Mouse (Mus musculus) adrenal gland, adult 10 weeks (tissue): ENCODE results near the gene Ppp1r12c. TPM values are rescaled to one million over a fixed set of nuclear protein-coding genes. Genes with fewer than 3 reads are reported as not detected.

Experiments used
- polyA plus RNA-seq: library from polyadenylated mRNA; stranded (reverse); fragments of 350-450 nt; fragmentation: Illumina TruSeq; extraction: RNeasy Lipid Tissue Mini Kit (QIAGEN cat#74804); gene quantifications from one replicate; pipeline ENCODE4 v1.2.3, GENCODE M21; 2014; ENCODE audit warnings: low read depth, low replicate concordance

Gene Ppp1r12c
- 9.2 TPM for polyA plus RNA-seq

DNA sequence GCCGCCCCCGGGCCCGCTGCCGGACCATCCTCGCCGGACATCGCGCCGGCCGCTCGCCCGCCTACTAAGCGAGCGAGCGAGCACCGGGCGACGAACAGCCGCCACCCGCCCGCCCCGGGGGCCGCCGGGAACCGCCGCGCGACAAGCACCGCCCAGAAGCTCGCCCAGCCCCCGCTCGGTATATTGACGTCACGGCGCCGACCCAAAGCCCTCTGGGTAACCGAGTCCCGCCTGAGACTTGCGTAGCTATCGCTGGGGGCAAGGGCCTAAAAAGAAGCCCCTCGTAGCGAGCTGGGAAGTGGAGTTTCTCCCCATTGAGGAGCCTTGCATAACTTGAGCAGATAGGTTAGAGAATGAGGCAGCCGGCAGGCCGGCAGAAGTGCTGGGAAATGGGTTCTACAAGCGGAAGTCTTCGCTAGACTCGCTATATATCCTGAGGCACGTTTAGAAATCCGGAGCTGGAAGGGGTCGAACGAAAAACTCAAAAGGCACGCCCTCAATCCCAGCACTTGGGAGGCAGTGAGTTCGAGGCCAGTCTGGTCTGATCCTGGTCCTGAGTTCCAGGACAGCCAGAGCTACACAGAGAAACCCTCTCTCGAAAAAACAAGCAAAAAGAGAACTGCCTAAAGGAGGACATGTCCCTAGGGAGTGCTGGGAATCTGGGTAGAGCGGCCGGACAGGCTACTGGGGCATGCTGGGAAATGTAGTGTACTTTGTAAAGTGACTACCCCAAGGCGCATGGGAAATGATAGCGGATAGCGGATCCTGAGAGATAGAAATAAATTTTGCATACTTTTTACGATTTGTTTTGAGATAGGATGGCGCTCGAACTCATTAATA is at the start of gene Ppp1r12c:
Gene Ppp1r12c, minus strand, starts transcription at position 123 of the 840 bp plus-strand sequence.

DNA sequence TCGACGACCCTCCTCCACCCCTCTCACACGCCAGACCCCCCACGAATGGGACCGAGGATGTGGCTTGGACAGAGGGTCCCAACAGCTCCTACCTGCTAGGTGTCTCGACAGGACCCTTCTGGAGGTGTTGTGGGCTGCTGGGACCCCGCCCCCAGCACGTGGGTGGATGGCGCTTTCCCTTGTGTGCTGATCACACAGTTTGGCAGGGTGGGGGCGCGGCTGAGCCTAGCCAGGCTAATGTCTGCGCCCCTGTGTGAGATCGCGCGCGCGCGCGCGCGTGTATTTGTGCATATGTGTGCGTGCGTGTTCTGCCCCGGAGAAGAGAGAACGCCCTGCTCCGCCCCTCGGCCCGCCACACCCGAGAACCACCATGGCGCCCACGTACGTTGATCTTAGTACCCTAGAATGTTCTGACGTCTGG is 45.8 kb upstream of the Ppp1r12c start, which contains the start of gene Syt5:
Gene Syt5, minus strand, starts transcription at position 321 of the 421 bp plus-strand sequence.

DNA sequence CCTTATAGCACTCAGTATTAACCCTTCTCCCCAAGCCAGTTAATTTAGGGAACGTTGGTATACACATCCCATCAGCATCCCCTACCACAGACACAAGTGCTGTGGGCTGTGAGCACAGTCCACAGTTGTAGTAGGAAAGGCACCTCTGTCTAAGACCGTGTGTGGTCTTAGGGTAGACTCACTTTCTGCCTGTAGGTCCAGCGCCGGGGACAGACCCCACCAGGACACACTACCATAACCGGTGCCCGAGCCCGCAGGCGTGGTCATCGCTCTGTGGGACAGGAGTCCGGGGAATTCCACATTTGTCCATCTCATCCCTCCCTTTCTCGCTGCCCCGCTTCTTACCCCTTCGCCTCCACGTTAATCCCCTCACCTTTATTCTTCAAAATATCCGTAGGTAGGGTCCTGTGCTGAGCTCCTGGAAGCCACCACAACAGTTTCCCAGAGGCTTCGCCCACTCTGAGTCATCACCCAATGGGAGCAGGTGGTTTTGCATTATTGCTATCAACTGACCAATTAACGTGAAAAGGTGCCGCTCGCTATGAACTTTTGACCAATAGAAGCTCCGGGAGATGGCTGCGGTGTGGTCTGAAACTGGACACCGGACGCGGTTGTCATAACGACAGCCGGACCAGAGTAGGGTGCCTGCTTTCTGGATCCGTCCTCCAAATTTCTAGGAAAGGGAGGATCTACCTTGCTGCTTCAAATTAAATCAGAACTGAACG is 30.7 kb upstream of the Ppp1r12c start, which contains the start of gene Dnaaf3:
Gene Dnaaf3, minus strand, starts transcription at position 449 of the 725 bp plus-strand sequence.

DNA sequence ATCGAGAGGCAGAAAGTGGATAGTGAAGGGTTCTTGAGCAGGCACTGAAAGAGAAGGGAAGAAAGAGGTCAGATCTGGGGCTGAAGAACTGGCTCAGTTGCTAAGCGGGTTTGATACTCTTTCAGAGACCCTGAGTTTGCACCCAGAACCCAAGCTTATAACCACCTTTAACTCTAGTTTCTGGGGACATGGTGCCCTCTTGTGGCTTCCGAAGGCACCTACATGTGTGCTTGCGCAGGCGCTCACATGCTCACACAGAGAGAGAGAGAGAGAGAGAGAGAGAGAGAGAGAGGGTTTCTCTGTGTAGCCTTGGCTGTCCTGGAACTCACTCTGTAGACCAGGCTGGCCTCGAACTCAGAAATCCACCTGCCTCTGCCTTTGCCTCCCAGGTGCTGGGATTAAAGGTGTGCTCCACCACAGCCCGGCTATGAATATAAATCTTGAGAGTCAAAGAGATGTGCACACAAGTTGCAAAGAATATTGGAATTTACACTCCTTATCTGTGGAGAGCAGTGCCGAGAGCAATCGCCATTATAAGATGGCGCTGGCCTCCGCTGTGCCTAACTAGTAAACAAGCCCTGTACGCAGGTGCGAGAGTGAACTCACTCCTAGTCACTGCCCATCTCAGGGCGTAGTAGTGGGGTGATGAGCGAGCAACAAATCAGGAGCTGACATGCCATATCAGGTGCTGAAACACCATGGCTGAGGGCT is 22.9 kb upstream of the Ppp1r12c start, which contains the start of gene Tnni3:
Gene Tnni3, minus strand, starts transcription at position 18 of the 711 bp plus-strand sequence.

DNA sequence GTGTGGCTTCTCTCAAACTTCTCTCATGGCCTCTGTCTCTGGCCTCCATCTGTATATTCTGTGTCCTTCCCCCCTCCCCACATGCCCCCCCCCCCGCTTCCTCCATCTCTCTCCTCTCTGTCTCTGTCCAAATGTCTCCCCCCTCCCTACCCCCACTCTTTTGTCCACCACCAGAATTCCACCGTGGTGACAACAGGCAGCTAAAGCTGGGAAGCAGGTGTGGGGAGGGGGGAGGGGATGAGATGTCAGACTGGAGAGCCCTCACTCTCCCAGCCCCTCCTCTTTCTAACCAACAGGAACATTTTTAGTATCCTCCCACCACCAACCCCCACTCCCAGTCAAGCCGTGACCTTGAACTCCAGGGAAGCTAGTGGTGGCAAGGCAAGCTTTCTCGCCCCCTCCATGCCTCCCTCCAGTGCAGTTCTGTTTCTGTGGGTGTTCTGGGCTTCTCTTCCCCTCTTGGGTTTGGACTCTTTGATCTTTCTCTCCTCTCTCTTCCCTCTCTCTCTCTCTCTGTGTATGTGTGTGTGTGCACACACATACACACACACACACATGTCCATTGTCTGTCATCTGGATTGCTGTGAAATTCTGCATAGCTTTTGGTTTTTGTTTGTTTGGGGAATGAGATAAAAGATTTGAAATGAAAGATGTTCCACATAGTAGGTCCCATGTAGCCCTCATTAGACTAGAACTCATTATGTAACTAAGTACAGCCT is 15.0 kb upstream of the Ppp1r12c start, which contains the start of gene Tnnt1:
Gene Tnnt1, minus strand, starts transcription at position 51 of the 719 bp plus-strand sequence.

DNA sequence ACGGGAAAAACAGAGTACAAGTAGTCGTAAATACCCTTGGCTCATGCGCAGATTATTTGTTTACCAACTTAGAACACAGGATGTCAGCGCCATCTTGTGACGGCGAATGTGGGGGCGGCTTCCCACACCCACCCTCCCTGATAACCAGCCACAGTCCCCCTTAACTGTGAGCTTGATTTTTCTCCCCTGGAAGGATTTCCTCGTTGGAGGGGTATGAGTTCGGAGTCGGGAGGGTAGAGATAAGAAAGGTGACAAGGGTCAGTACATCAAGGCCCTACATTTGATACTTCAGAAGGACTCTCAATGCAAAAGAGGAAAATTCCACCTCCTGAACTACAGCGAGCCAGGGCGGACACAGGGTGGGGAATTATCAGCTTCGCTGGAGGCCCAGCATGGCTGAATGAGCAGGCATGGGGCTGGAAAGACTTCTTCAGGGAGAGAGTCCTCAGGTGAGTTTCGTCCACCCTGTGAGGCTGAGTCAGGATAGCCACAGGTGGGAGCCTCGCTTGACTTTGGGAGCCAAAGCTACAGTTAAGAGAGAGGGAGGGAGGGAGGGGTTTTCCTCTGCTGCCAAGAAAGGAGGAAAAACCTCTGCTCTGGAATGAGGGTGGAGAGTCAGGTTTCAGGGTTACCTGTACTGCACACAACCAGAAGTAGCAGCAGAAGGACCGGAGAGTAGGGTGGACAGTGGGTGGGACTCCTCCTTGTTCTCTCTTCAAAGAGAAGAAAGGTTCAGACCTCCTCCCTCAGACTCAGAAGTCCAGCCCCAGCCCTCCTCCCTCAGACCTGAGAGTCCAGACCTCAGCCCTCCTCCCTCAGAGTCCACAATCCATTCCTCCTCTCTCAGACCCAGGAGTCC is 40.7 kb downstream of the Ppp1r12c start, which contains the start of gene Eps8l1:
Gene Eps8l1, plus strand, starts transcription at position 99 of the 859 bp plus-strand sequence.

DNA sequence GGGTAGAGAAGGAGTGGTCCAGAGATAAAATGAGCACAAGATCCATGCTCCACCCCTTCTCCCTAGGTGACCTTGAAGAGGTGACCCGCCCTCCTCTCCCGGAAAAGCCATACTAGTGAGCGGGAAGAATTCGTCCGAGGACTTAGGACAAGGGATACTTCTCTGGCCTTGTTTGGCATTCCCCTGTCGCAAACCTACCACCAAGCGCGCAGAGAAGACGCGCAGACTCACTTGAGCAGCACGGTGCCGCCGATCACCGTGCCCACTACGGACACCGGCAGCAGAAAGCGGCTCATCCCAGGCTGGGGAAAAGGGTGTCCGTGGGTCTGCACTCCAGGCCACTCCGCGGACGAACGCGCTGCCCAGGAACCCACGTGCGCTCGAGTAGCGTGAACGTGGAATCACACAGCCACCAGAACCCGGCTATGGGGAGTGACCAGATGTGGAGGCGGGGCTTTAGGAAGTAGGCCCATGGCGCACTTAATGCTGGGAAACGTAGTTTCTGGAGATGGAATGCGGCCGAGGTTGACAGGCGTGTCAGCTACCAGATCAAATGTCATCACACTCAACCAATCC is 56.2 kb downstream of the Ppp1r12c start, which contains the start of gene Rdh13:
Gene Rdh13, minus strand, starts transcription at position 434 of the 576 bp plus-strand sequence.

Other genes with a start within 250 kb of the Ppp1r12c start
- gene Ncr1, start 164.0 kb downstream of the Ppp1r12c start, polyA plus RNA-seq = 0.70 TPM
- gene Gp6, start 103.9 kb downstream of the Ppp1r12c start, polyA plus RNA-seq = not detected
- 5.3 TPM for gene Rdh13, start 56.0 kb downstream of the Ppp1r12c start, polyA plus RNA-seq
- 0.35 TPM for gene Eps8l1, start 41.0 kb downstream of the Ppp1r12c start, polyA plus RNA-seq
- not detected for gene Tnnt1, start 14.7 kb upstream of the Ppp1r12c start, polyA plus RNA-seq
- not detected for gene Tnni3, start 22.5 kb upstream of the Ppp1r12c start, polyA plus RNA-seq
- not detected for gene Dnaaf3, start 30.8 kb upstream of the Ppp1r12c start, polyA plus RNA-seq
- 1.2 TPM for gene Syt5, start 45.9 kb upstream of the Ppp1r12c start, polyA plus RNA-seq
- gene Ptprh, start 102.4 kb upstream of the Ppp1r12c start, polyA plus RNA-seq = not detected
- 0.99 TPM for gene Tmem86b, start 129.7 kb upstream of the Ppp1r12c start, polyA plus RNA-seq
- 11.8 TPM for gene Ppp6r1, start 157.3 kb upstream of the Ppp1r12c start, polyA plus RNA-seq
- gene Hspbp1, start 183.4 kb upstream of the Ppp1r12c start, polyA plus RNA-seq = not detected
- gene Brsk1, start 188.9 kb upstream of the Ppp1r12c start, polyA plus RNA-seq = 0.35 TPM
- gene Tmem150b, start 223.6 kb upstream of the Ppp1r12c start, polyA plus RNA-seq = not detected
- gene Kmt5c, start 238.4 kb upstream of the Ppp1r12c start, polyA plus RNA-seq = 1.4 TPM